Mouse (Mus musculus): Measurements from ENCODE around the gene Fh1.

GRCm38 (mm10) chr1:175607838-175608585, 17.4 kb downstream of the Fh1 start:
- TF ChIP-seq CTCF (IDR thresholded peaks at IDR 0.05; ENCODE audit: low read depth, low read length) = no peak
- TF ChIP-seq POLR2A (IDR thresholded peaks at IDR 0.05; ENCODE audit: extremely low read depth, insufficient read depth, low read length) = no peak
